Comparison of ENCODE assay signal across 8 mouse cellular contexts in genomic region chr9:58554908-58555684, GRCm38 (mm10). TPM values are rescaled to one million over a fixed set of nuclear protein-coding genes. Genes with fewer than 3 reads are reported as not detected.
DNase-seq lines count a peak whose midpoint lies in the region; ATAC-seq and TF ChIP-seq lines count a peak whose summit lies in the region.

Gene Cd276 (minus strand): TSS chr9:58555437.

- H3K4me2 ChIP-seq in heart, embryonic 12.5 days, result peak within 1 kb of the TSS; percentile 82
- peak within 1 kb of the TSS; percentile 88 for H3K4me2 ChIP-seq in liver, embryonic 13.5 days
- peak within 1 kb of the TSS; percentile 81 for H3K4me2 ChIP-seq in neural tube, embryonic 14.5 days (ENCODE audit: low read depth, low read length)

- H3K9me3 ChIP-seq in E14TG2a.4 (ENCODE audit: low read length), result no peaks in the 10 kb centered on the region
- no peaks in the 10 kb centered on the region for H3K9me3 ChIP-seq in heart, embryonic 12.5 days (replicated peaks)
- H3K9me3 ChIP-seq in liver, embryonic 13.5 days (replicated peaks), result no peaks in the 10 kb centered on the region
- H3K9me3 ChIP-seq in neural tube, embryonic 14.5 days (ENCODE audit: control insufficient read depth, low read length), result no peaks in the 10 kb centered on the region

- no peaks in the 10 kb centered on the region for H3K27me3 ChIP-seq in E14TG2a.4 (ENCODE audit: insufficient read depth, low read length)
- no peaks in the 10 kb centered on the region for H3K27me3 ChIP-seq in heart, embryonic 12.5 days (replicated peaks)
- H3K27me3 ChIP-seq in liver, embryonic 13.5 days, result peaks cover 73% of the 10 kb centered on the region
- H3K27me3 ChIP-seq in neural tube, embryonic 14.5 days (ENCODE audit: control insufficient read depth, insufficient read depth, low read length), result no peaks in the 10 kb centered on the region; the same call in 1 of the 2 replicates

- TF ChIP-seq POLR2A in embryonic fibroblast, embryonic 13.5 days (IDR thresholded peaks at IDR 0.05; ENCODE audit: low read depth, low read length), result peak; percentile 24; the same call in 1 of the 2 replicates

- ATAC-seq in heart, embryonic 12.5 days (ENCODE audit: insufficient number of reproducible peaks, low FRiP score), result peak; percentile 82
- peak; percentile 41 for ATAC-seq in liver, embryonic 13.5 days (ENCODE audit: low read depth)
- peak; percentile 78 for ATAC-seq in neural tube, embryonic 14.5 days (ENCODE audit: low read depth)
- no peak for ATAC-seq in monocyte, adult 5-6 weeks (replicated peaks; ENCODE audit: insufficient number of reproducible peaks, low FRiP score, low TSS enrichment, poor library complexity, severe bottlenecking)

- H3K4me1 ChIP-seq in E14TG2a.4 (replicated peaks; ENCODE audit: low read depth, low read length), result peaks cover 89% of the 10 kb centered on the region
- peaks cover 3% of the 10 kb centered on the region; the same call in 1 of the 2 replicates for H3K4me1 ChIP-seq in embryonic fibroblast, embryonic 13.5 days (ENCODE audit: control insufficient read depth, insufficient read depth, low read length)
- H3K4me1 ChIP-seq in heart, embryonic 12.5 days (replicated peaks), result peaks cover 35% of the 10 kb centered on the region
- peaks cover 38% of the 10 kb centered on the region for H3K4me1 ChIP-seq in liver, embryonic 13.5 days (replicated peaks)
- peaks cover 27% of the 10 kb centered on the region for H3K4me1 ChIP-seq in neural tube, embryonic 14.5 days (ENCODE audit: control insufficient read depth, insufficient read depth, low read length)

- peaks cover 21% of the 10 kb centered on the region for H3K36me3 ChIP-seq in E14TG2a.4 (ENCODE audit: insufficient read depth, low read length)
- no peaks in the 10 kb centered on the region for H3K36me3 ChIP-seq in heart, embryonic 12.5 days
- no peaks in the 10 kb centered on the region for H3K36me3 ChIP-seq in liver, embryonic 13.5 days
- no peaks in the 10 kb centered on the region for H3K36me3 ChIP-seq in neural tube, embryonic 14.5 days (ENCODE audit: control insufficient read depth, insufficient read depth, low read length)

- under 1% methylated on average over 67 of the region's 68 CpGs for WGBS in heart, embryonic 12.5 days
- WGBS in liver, embryonic 13.5 days (ENCODE audit: insufficient replicate concordance), result 1% methylated on average over 68 of the region's 68 CpGs
- under 1% methylated on average over 67 of the region's 68 CpGs for whole genome bisulfite sequencing in neural tube, embryonic 14.5 days

- DNase-seq in adrenal gland, postnatal 4 days (ENCODE audit: low spot score in 2 of 2), result peak in 1 of 2 experiments; percentile 37
- peak; percentile 67 for DNase-seq in kidney, postnatal 14 days
- no peak for DNase-seq in liver, embryonic 13.5 days

- no peak for TF ChIP-seq CTCF in E14TG2a.4 (conservative IDR thresholded peaks at IDR 0.05; ENCODE audit: low read length)
- no peak for TF ChIP-seq CTCF in embryonic fibroblast, embryonic 13.5 days (IDR thresholded peaks at IDR 0.05; ENCODE audit: borderline replicate concordance, insufficient read depth, low read length)

- H3K4me3 ChIP-seq in E14TG2a.4 (replicated peaks; ENCODE audit: low read length), result peak within 1 kb of the TSS; percentile 91
- peak within 1 kb of the TSS; percentile 93 for H3K4me3 ChIP-seq in embryonic fibroblast, embryonic 13.5 days (ENCODE audit: insufficient read depth, low read length)
- peak within 1 kb of the TSS; percentile 72 for H3K4me3 ChIP-seq in heart, embryonic 12.5 days
- peak within 1 kb of the TSS; percentile 65 for H3K4me3 ChIP-seq in liver, embryonic 13.5 days (replicated peaks)
- H3K4me3 ChIP-seq in neural tube, embryonic 14.5 days (ENCODE audit: low read depth, low read length), result peak within 1 kb of the TSS; percentile 90

- H3K9ac ChIP-seq in heart, embryonic 12.5 days, result peak within 1 kb of the TSS; percentile 91
- H3K9ac ChIP-seq in liver, embryonic 13.5 days, result peak within 1 kb of the TSS; percentile 71
- peak within 1 kb of the TSS; percentile 97 for H3K9ac ChIP-seq in neural tube, embryonic 14.5 days (replicated peaks; ENCODE audit: low read depth, low read length)

- H3K27ac ChIP-seq in embryonic fibroblast, embryonic 13.5 days (ENCODE audit: insufficient read depth, low read length), result peak within 1 kb of the TSS; percentile 87
- peak within 1 kb of the TSS; percentile 86 for H3K27ac ChIP-seq in heart, embryonic 12.5 days (ENCODE audit: poor library complexity, severe bottlenecking)
- no peak within 1 kb of the TSS for H3K27ac ChIP-seq in liver, embryonic 13.5 days
- peak within 1 kb of the TSS; percentile 98 for H3K27ac ChIP-seq in neural tube, embryonic 14.5 days (ENCODE audit: low read depth, low read length)

RNA-seq across cellular contexts. Expression of gene Cd276, which starts in this region (rescaled TPM):
- total RNA-seq in adrenal gland, postnatal 4 days (2021), result 10 to 100 TPM; 35.3 to 37.2 TPM
- 62.4 and 64.1 TPM in 2 replicates for polyA plus RNA-seq in embryonic fibroblast, embryonic 13.5 days (2011; ENCODE audit: insufficient read length, low read depth, missing spikeins)
- polyA plus RNA-seq in heart, embryonic 12.5 days (2016; fragmentation: Nextera tagmentation; extraction: Ambion mirVana), result 39.2 and 42.4 TPM in 2 replicates
- 1.9 and 2.3 TPM in 2 replicates for polyA plus RNA-seq in liver, embryonic 13.5 days (2015; fragmentation: Nextera tagmentation; extraction: Ambion mirVana)
- polyA plus RNA-seq in neural tube, embryonic 14.5 days (2014; fragmentation: Nextera tagmentation; extraction: Ambion mirVana), result 36.0 and 42.2 TPM in 2 replicates
- total RNA-seq in monocyte, adult 5-6 weeks (2017), result 0.29 to 7.2 TPM (median 0.53 TPM) in 3 replicates

Comparison
In these comparisons a context has a peak if more than half of its experiments do, and no peak if none do; other contexts are left out.
1. RNA of gene Cd276 (polyA plus RNA-seq): 62.4 to 64.1 TPM in embryonic fibroblast, embryonic 13.5 days, 39.2 to 42.4 TPM in heart, embryonic 12.5 days and 36.0 to 42.2 TPM in neural tube, embryonic 14.5 days; 1.9 to 2.3 TPM in liver, embryonic 13.5 days; every median in the first group is over 10 times any median in the second.
2. Peak in every context shown above with its lines, with median percentiles within 50 percentile points of each other: H3K4me3 ChIP-seq, H3K4me2 ChIP-seq and H3K9ac ChIP-seq.